Mouse (Mus musculus) hindbrain, embryonic 15.5 days (tissue): ENCODE measurements around the gene 4921524J17Rik. TPM values are rescaled to one million over a fixed set of nuclear protein-coding genes. Genes with fewer than 3 reads are reported as not detected.

Source experiments
- ATAC-seq: fragments of 200-750 bp; cut with Nextera tagmentation; 2 replicates; pipeline ENCODE4 v1.8.0; 2017; ENCODE audit warnings: low read depth, moderate number of reproducible peaks, moderate TSS enrichment; ENCODE audit not compliant: low FRiP score
- H3K27ac ChIP-seq: fragments of 300-500 bp; sonication (generic); replicated peaks from 2 replicates; pipeline ENCODE4 v1.5.1; 2015; ENCODE audit warnings: mild to moderate bottlenecking, inconsistent platforms
- H3K27me3 ChIP-seq: fragments of 300-500 bp; sonication (generic); 2 replicates; pipeline ENCODE4 v1.6.1; 2015; ENCODE audit warnings: control low read depth, inconsistent platforms
- H3K36me3 ChIP-seq: fragments of 300-500 bp; sonication (generic); 2 replicates; pipeline ENCODE4 v1.6.1; 2015; ENCODE audit warnings: control low read depth, inconsistent platforms
- H3K4me1 ChIP-seq: fragments of 300-500 bp; sonication (generic); replicated peaks from 2 replicates; pipeline ENCODE4 v1.6.1; 2015; ENCODE audit warnings: control low read depth, inconsistent platforms
- H3K4me2 ChIP-seq: fragments of 300-500 bp; sonication (generic); 2 replicates; pipeline ENCODE4 v1.6.1; 2015; ENCODE audit warnings: moderate library complexity, mild to moderate bottlenecking, inconsistent platforms
- H3K4me3 ChIP-seq: fragments of 300-500 bp; sonication (generic); 2 replicates; pipeline ENCODE4 v1.5.1; 2015; ENCODE audit warnings: mild to moderate bottlenecking, inconsistent platforms
- H3K9ac ChIP-seq: fragments of 300-500 bp; sonication (generic); 2 replicates; pipeline ENCODE4 v1.6.1; 2015; ENCODE audit warnings: inconsistent platforms
- H3K9me3 ChIP-seq: fragments of 300-500 bp; sonication (generic); 2 replicates; pipeline ENCODE4 v1.6.1; 2016; ENCODE audit warnings: control low read depth, inconsistent platforms
- WGBS: fragments of 180-500 bp; shearing (Covaris S2); methylation state at CpG from one replicate; pipeline ENCODE4 v1.1.7; 2015; 5-methylcytosine and 5-hydroxymethylcytosine counted together
- polyA plus RNA-seq: library from polyadenylated mRNA; unstranded; fragments of >200 nt; fragmentation: Nextera tagmentation; extraction: Ambion mirVana; gene quantifications from 2 replicates; pipeline ENCODE4 v1.2.1, GENCODE M21; 2015

4921524J17Rik gene
- polyA plus RNA-seq, 1 experiment from 2014 or later = 38.1 TPM

DNA sequence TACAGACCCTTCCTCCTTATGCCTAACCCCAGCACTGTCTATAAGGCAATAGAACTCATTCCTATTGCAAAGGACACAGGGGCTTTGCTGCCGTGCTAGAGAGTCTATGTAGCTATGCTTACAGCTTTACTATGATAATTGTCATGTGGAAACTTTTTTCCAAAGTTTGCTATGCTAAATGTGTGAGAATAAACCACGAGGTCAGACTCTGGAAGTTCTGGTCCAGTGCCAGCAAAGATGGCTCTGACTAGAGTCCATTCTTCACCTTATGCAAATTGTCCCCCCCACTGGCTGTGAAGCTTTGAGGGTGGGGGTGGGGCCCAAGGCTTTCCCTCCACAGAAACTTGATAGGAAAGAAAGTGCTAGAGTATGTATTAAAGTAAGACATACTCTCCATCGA lies 56.1 kb downstream of the 4921524J17Rik start:
- no peak for ATAC-seq
- Histone ChIP-seq H3K36me3 (no peaks in the 10 kb centered on the region), H3K9me3 (no peaks in the 10 kb centered on the region), H3K9ac (no peak overlapping the region), H3K4me1 (no peaks in the 10 kb centered on the region), H3K4me3 (no peak overlapping the region), H3K4me2 (no peak overlapping the region), H3K27me3 (no peaks in the 10 kb centered on the region), H3K27ac (no peak overlapping the region)
- 55% methylated on average over 3 of the region's 3 CpGs for WGBS

- no peaks in the 10 kb centered on the region for H3K36me3 ChIP-seq
- 52% methylated on average over 4 of the region's 4 CpGs for WGBS
- H3K4me2 ChIP-seq = no peak overlapping the region
- no peak overlapping the region for H3K27ac ChIP-seq
- ATAC-seq = no peak
- H3K9ac ChIP-seq = no peak overlapping the region
- no peaks in the 10 kb centered on the region for H3K9me3 ChIP-seq
- H3K27me3 ChIP-seq = no peaks in the 10 kb centered on the region
- no peaks in the 10 kb centered on the region for H3K4me1 ChIP-seq
- no peak overlapping the region for H3K4me3 ChIP-seq
These were observed 58.3 kb downstream of the 4921524J17Rik start for GRCm38 (mm10) chr8:85374286-85374685.

GRCm38 (mm10) chr8:85373435-85374039 lies 59.1 kb downstream of the 4921524J17Rik start:
- H3K27ac ChIP-seq = no peak overlapping the region
- ATAC-seq = no peak
- H3K9me3 ChIP-seq = no peaks in the 10 kb centered on the region
- H3K4me1 ChIP-seq = no peaks in the 10 kb centered on the region
- H3K4me2 ChIP-seq = no peak overlapping the region
- H3K4me3 ChIP-seq = no peak overlapping the region
- H3K27me3 ChIP-seq = no peaks in the 10 kb centered on the region
- 62% methylated on average over 5 of the region's 5 CpGs for WGBS
- no peak overlapping the region for H3K9ac ChIP-seq
- H3K36me3 ChIP-seq = no peaks in the 10 kb centered on the region

DNA sequence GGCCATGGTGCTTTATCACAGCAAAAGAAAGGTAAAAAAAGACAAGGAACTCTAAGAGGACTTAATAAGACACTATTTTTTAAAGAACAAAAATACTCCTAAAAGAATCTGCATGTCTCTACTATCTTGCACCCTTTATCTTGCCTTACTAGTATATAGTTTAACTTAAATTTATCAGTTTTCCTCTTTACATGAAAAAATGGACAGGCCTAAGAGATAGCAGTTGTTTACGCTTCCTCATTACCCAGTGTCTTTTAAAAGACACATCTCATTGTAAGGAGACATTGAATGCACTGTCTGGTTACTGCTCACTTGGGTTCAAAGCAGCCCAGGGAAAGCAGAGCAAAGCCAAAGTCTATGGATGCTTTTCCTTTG lies 60.2 kb downstream of the 4921524J17Rik start:
- Histone ChIP-seq H3K36me3 (no peaks in the 10 kb centered on the region), H3K9ac (no peak overlapping the region), H3K27me3 (no peaks in the 10 kb centered on the region), H3K9me3 (no peaks in the 10 kb centered on the region), H3K4me2 (no peak overlapping the region), H3K4me1 (no peaks in the 10 kb centered on the region), H3K27ac (no peak overlapping the region), H3K4me3 (no peak overlapping the region)
- ATAC-seq = no peak
- WGBS = 89% methylated on average over 1 of the region's 1 CpGs

DNA sequence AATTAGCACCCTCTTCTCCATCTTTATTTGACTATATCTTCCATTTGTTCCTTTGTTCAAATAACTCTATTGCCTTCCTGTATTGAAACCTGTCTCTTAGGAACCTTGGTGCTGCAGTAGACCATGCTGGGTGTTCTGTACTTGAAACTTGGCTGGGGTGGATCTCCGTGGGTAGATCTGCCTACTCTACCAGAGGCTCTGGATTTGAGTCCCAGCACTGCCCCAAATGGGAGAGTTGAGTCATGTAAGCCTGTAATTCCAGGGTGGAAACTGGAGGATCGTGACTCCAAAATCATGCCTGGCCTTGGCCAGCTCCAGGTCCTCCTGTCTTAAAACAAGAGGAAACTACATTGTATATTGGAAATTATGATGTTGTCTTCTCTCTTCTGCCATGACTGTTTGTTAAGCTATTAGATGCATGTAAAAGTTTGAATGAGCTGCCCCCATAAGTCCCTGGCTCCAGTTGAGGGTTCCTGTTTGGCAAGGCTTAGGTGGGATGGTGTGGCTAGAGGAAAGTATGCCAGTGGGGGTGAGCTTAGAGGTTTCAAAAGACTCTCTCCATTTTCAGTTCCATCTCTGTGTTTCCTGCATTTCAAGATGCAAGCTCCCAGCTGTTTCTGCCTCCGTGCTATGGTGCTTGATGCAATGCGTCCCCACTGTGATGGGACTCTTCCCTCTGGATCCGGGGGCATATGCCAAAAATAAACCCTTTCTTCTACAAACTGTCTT lies 60.7 kb downstream of the 4921524J17Rik start:
- H3K4me3 ChIP-seq = no peak overlapping the region
- no peaks in the 10 kb centered on the region for H3K36me3 ChIP-seq
- H3K4me2 ChIP-seq = no peak overlapping the region
- ATAC-seq = no peak
- H3K27me3 ChIP-seq = no peaks in the 10 kb centered on the region
- no peaks in the 10 kb centered on the region for H3K9me3 ChIP-seq
- H3K9ac ChIP-seq = no peak overlapping the region
- 77% methylated on average over 5 of the region's 5 CpGs for WGBS
- H3K27ac ChIP-seq = no peak overlapping the region
- H3K4me1 ChIP-seq = no peaks in the 10 kb centered on the region

- no peaks in the 10 kb centered on the region for H3K27me3 ChIP-seq
- H3K4me2 ChIP-seq = no peak overlapping the region
- WGBS = 51% methylated on average over 6 of the region's 6 CpGs
- no peaks in the 10 kb centered on the region for H3K9me3 ChIP-seq
- ATAC-seq = no peak
- H3K4me3 ChIP-seq = no peak overlapping the region
- no peak overlapping the region for H3K9ac ChIP-seq
- H3K27ac ChIP-seq = no peak overlapping the region
- H3K36me3 ChIP-seq = no peaks in the 10 kb centered on the region
- no peaks in the 10 kb centered on the region for H3K4me1 ChIP-seq
These were observed 67.5 kb downstream of the 4921524J17Rik start for GRCm38 (mm10) chr8:85365176-85365575.

GRCm38 (mm10) chr8:85364628-85365027 lies 68.0 kb downstream of the 4921524J17Rik start:
- H3K9ac ChIP-seq = no peak overlapping the region
- no peak overlapping the region for H3K4me3 ChIP-seq
- WGBS = 84% methylated on average over 11 of the region's 11 CpGs
- no peaks in the 10 kb centered on the region for H3K27me3 ChIP-seq
- no peak for ATAC-seq
- no peaks in the 10 kb centered on the region for H3K4me1 ChIP-seq
- H3K36me3 ChIP-seq = no peaks in the 10 kb centered on the region
- no peaks in the 10 kb centered on the region for H3K9me3 ChIP-seq
- no peak overlapping the region for H3K4me2 ChIP-seq
- no peak overlapping the region for H3K27ac ChIP-seq

GRCm38 (mm10) chr8:85363406-85363805 lies 69.2 kb downstream of the 4921524J17Rik start:
- ATAC-seq = no peak
- Histone ChIP-seq H3K36me3 (no peaks in the 10 kb centered on the region), H3K4me2 (no peak overlapping the region), H3K9ac (no peak overlapping the region), H3K27ac (no peak overlapping the region), H3K4me3 (no peak overlapping the region), H3K27me3 (no peaks in the 10 kb centered on the region), H3K9me3 (no peaks in the 10 kb centered on the region), H3K4me1 (no peaks in the 10 kb centered on the region)
- WGBS = 82% methylated on average over 6 of the region's 6 CpGs

DNA sequence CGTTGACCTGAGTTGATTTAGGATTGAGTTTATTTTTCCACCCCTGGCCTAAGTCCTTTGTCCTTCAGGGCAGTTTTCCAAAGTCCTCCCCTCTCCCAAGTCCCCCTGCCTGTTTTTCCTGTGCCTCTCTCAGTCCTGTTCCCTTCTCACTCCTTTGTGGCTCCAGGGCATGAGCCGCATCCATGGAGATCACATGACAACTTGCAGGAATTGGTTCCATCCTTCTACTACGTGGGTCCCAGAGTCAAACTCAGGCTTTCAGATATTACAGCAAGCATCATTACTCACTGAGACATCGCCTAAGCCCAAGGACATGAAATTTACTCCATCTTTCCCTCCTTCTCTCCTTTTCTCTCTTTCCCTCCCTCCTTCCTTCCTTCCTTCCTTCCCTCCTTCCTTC lies 70.4 kb downstream of the 4921524J17Rik start:
- Histone ChIP-seq H3K36me3 (no peaks in the 10 kb centered on the region), H3K9me3 (no peaks in the 10 kb centered on the region), H3K9ac (no peak overlapping the region), H3K4me3 (no peak overlapping the region), H3K27me3 (no peaks in the 10 kb centered on the region), H3K4me1 (no peaks in the 10 kb centered on the region), H3K4me2 (no peak overlapping the region), H3K27ac (no peak overlapping the region)
- no peak for ATAC-seq
- WGBS = 78% methylated on average over 4 of the region's 4 CpGs

Other genes starting within 250 kb of the 4921524J17Rik start
- gene Olfr371, start 206.8 kb downstream of the 4921524J17Rik start, polyA plus RNA-seq = not detected in 2 replicates
- gene Orc6, start 133.2 kb downstream of the 4921524J17Rik start, polyA plus RNA-seq = 64.8 and 70.3 TPM in 2 replicates
- gene Vps35, start 133.0 kb downstream of the 4921524J17Rik start, polyA plus RNA-seq = 169 TPM in 2 replicates
- gene Mylk3, start 46.5 kb downstream of the 4921524J17Rik start, polyA plus RNA-seq = 0.28 and 0.47 TPM in 2 replicates
- 57.2 and 60.1 TPM in 2 replicates for gene Gpt2, start 59.7 kb upstream of the 4921524J17Rik start, polyA plus RNA-seq
- gene Dnaja2, start 122.5 kb upstream of the 4921524J17Rik start, polyA plus RNA-seq = 167 and 168 TPM in 2 replicates